Mouse (Mus musculus): ENCODE measurements around the gene Nop2. TPM values are rescaled to one million over a fixed set of nuclear protein-coding genes. Genes with fewer than 3 reads are reported as not detected.

Gene Nop2
- total RNA-seq (2021) = 10 to 100 TPM; 19.2 to 20.1 TPM
- long read RNA-seq, experiment 1, transcript Nop2-201 (16 exons, 2,597 nt) = major isoform, 24 of 27 reads
- long read RNA-seq, experiment 1, partial matches to known transcripts = 1 of 27 reads
- long read RNA-seq, experiment 1, other reads (novel, unspliced or antisense) = 2 of 27 reads
- long read RNA-seq, experiment 2, transcript Nop2-201 (16 exons, 2,597 nt) = major isoform, 9 of 15 reads
- long read RNA-seq, experiment 2, partial matches to known transcripts = 2 of 15 reads
- long read RNA-seq, experiment 2, other reads (novel, unspliced or antisense) = 4 of 15 reads

- peak; percentile 90 for DNase-seq
Observed at GRCm38 (mm10) chr6:125131302-125132156, at the start of gene Nop2. Gene Nop2 (plus strand): TSS chr6:125131909.

GRCm38 (mm10) chr6:125082801-125083386 lies 48.8 kb upstream of the Nop2 start:
- DNase-seq = no peak

- peak; percentile 66 to 77 for DNase-seq
Observed at GRCm38 (mm10) chr6:125084424-125084823, 47.3 kb upstream of the Nop2 start.

- DNase-seq = no peak
Observed at GRCm38 (mm10) chr6:125087937-125088336, 43.8 kb upstream of the Nop2 start.

GRCm38 (mm10) chr6:125088561-125089321 lies 43.0 kb upstream of the Nop2 start:
- DNase-seq = peak; percentile 81 to 88

GRCm38 (mm10) chr6:125089521-125090321 lies 42.0 kb upstream of the Nop2 start:
- peak; percentile 76 to 90 for DNase-seq

GRCm38 (mm10) chr6:125090341-125091085 lies 41.2 kb upstream of the Nop2 start:
- DNase-seq = no peak

- no peak for DNase-seq
Observed at GRCm38 (mm10) chr6:125092372-125092771, 39.3 kb upstream of the Nop2 start.

- no peak for DNase-seq
Observed at GRCm38 (mm10) chr6:125094843-125095242, 36.9 kb upstream of the Nop2 start.

GRCm38 (mm10) chr6:125095391-125096278 lies 36.1 kb upstream of the Nop2 start, which contains the start of gene Chd4:
Gene Chd4 (plus strand): TSS chr6:125095981.
- peak; percentile 90 to 93 for DNase-seq

- no peak for DNase-seq
Observed at GRCm38 (mm10) chr6:125096279-125096596, 35.5 kb upstream of the Nop2 start.

GRCm38 (mm10) chr6:125096597-125097345 lies 34.9 kb upstream of the Nop2 start:
- DNase-seq = peak; percentile 76 to 77

- DNase-seq = no peak
Observed at GRCm38 (mm10) chr6:125097346-125097689, 34.4 kb upstream of the Nop2 start.

- no peak for DNase-seq
Observed at GRCm38 (mm10) chr6:125097951-125098350, 33.8 kb upstream of the Nop2 start.

GRCm38 (mm10) chr6:125098513-125098912 lies 33.2 kb upstream of the Nop2 start:
- DNase-seq = peak; percentile 29 to 44

GRCm38 (mm10) chr6:125099421-125099971 lies 32.2 kb upstream of the Nop2 start:
- peak; percentile 56 to 73 for DNase-seq

- DNase-seq = no peak
Observed at GRCm38 (mm10) chr6:125101444-125101843, 30.3 kb upstream of the Nop2 start.

GRCm38 (mm10) chr6:125104223-125104622 lies 27.5 kb upstream of the Nop2 start:
- DNase-seq = no peak

GRCm38 (mm10) chr6:125107705-125108104 lies 24.0 kb upstream of the Nop2 start:
- DNase-seq = no peak

All from heart, adult 18-20 months (tissue).